Mouse (Mus musculus) embryonic fibroblast, embryonic 13.5 days (primary cell): Measurements from ENCODE around the gene Abcc4.

Experiments
- CTCF ChIP-seq: IDR thresholded peaks from 2 replicates; pipeline ENCODE4 v1.5.1; 2011; ENCODE audit warnings: mild to moderate bottlenecking, control low read depth, low read length, moderate library complexity, borderline replicate concordance; ENCODE audit not compliant: insufficient read depth
- POLR2A ChIP-seq: IDR thresholded peaks from 2 replicates; pipeline ENCODE4 v1.6.1; 2011; ENCODE audit warnings: low read depth, mild to moderate bottlenecking, control low read depth, low read length, moderate library complexity

DNA sequence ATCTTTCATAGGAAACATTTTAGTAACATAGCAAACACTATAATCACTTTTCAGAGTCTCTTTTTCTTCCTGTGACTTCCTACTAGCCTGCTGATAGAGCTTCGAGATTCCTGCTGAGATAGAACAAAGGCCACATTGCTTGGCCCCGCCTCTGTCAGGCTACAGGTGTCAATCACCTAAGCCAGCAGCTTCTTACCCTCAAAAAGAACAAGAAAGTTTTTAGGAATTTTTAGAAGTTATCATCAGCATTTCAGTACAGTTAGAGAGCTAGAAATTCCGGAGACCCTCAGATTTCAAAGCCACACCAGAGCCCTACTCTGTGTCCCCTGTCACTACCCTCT lies 84.6 kb downstream of the Abcc4 start:
- TF ChIP-seq CTCF: no peak
- TF ChIP-seq POLR2A: no peak
